Mouse (Mus musculus) lung, embryonic 14.5 days (tissue): ENCODE results near the gene Mrps24. TPM values are rescaled to one million over a fixed set of nuclear protein-coding genes. Genes with fewer than 3 reads are reported as not detected.

Source experiments
- ATAC-seq: fragments of 200-750 bp; cut with Nextera tagmentation; 2 replicates; pipeline ENCODE4 v1.8.0; 2017; ENCODE audit warnings: mild to moderate bottlenecking, moderate TSS enrichment, moderate library complexity; ENCODE audit not compliant: insufficient read depth
- DNase-seq: peaks from one replicate; pipeline ENCODE4 v3.0.0-alpha.2; 2015
- H3K27ac ChIP-seq: fragments of 300-500 bp; sonication (generic); 2 replicates; pipeline ENCODE4 v1.5.1; 2014; ENCODE audit warnings: low read depth, mild to moderate bottlenecking, moderate library complexity
- H3K27me3 ChIP-seq: fragments of 300-500 bp; sonication (generic); 2 replicates; pipeline ENCODE4 v1.6.1; 2014; ENCODE audit warnings: low read length, control low read depth; ENCODE audit not compliant: insufficient read depth
- H3K36me3 ChIP-seq: fragments of 300-500 bp; sonication (generic); 2 replicates; pipeline ENCODE4 v1.6.1; 2014; ENCODE audit warnings: control low read depth; ENCODE audit not compliant: insufficient read depth
- H3K4me1 ChIP-seq: fragments of 300-500 bp; sonication (generic); 2 replicates; pipeline ENCODE4 v1.6.1; 2014; ENCODE audit warnings: antibody characterized with exemption, control low read depth; ENCODE audit not compliant: insufficient read depth
- H3K4me2 ChIP-seq: fragments of 300-500 bp; sonication (generic); 2 replicates; pipeline ENCODE4 v1.6.1; 2014; ENCODE audit warnings: mild to moderate bottlenecking
- H3K4me3 ChIP-seq: fragments of 300-500 bp; sonication (generic); 2 replicates; pipeline ENCODE4 v1.5.1; 2014; ENCODE audit warnings: low read depth, low read length
- H3K9ac ChIP-seq: fragments of 300-500 bp; sonication (generic); 2 replicates; pipeline ENCODE4 v1.6.1; 2014
- H3K9me3 ChIP-seq: fragments of 300-500 bp; sonication (generic); 2 replicates; pipeline ENCODE4 v1.6.1; 2016; ENCODE audit warnings: low read depth, low read length, control low read depth
- CTCF ChIP-seq: IDR thresholded peaks from 2 replicates; pipeline ENCODE4 v1.5.1; 2016; ENCODE audit warnings: antibody characterized with exemption, low read depth
- WGBS: fragments of 180-500 bp; shearing (Covaris S2); extraction: QIAGEN DNeasy Blood & Tissue Kit; methylation state at CpG from one replicate; pipeline ENCODE4 v1.1.7; 2014; 5-methylcytosine and 5-hydroxymethylcytosine counted together
- polyA plus RNA-seq: library from polyadenylated mRNA; unstranded; fragments of >200 nt; fragmentation: Nextera tagmentation; extraction: Ambion mirVana; gene quantifications from 2 replicates; pipeline ENCODE4 v1.2.1, GENCODE M21; 2014

The Mrps24 gene
- polyA plus RNA-seq, 1 experiment from 2014 or later: 208 TPM

DNA sequence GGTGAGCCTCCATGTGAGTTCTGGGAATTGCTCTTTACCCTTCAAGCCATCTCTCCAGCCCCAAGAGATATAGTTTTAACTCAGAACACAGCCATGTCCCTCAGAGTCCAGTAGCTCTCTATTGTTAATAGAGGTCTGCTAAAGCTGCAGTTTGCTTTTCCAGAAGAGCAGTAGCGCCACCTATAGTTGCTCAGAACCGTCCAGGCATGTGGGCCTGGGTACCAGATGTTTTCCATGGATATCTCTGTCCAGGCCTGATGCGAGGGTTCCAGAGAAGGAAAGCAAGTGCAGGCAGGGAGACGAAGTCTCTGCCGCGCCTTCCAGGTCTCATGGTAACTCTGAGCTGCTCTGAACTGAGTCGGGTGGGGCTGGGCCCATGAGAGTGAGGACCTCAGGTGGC, 23.7 kb downstream of the Mrps24 start:
- Histone ChIP-seq H3K27me3 (no peaks in the 10 kb centered on the region), H3K4me2 (no peak overlapping the region), H3K27ac (no peak overlapping the region), H3K9ac (no peak overlapping the region), H3K4me1 (no peaks in the 10 kb centered on the region), H3K9me3 (no peaks in the 10 kb centered on the region), H3K4me3 (no peak overlapping the region), H3K36me3 (no peaks in the 10 kb centered on the region)
- 23% methylated on average over 7 of the region's 7 CpGs for WGBS
- no peak for ATAC-seq
- DNase-seq: peak; percentile 77
- peak; percentile 67 for TF ChIP-seq CTCF

GRCm38 (mm10) chr11:5684283-5684682, 31.2 kb downstream of the Mrps24 start:
- Histone ChIP-seq H3K36me3 (no peaks in the 10 kb centered on the region), H3K27ac (no peak overlapping the region), H3K27me3 (no peaks in the 10 kb centered on the region), H3K9me3 (no peaks in the 10 kb centered on the region), H3K4me1 (no peaks in the 10 kb centered on the region), H3K4me3 (no peak overlapping the region), H3K4me2 (no peak overlapping the region), H3K9ac (no peak overlapping the region)
- WGBS: 18% methylated on average over 7 of the region's 7 CpGs
- DNase-seq: no peak
- ATAC-seq: no peak
- peak; percentile 10; the same call in 1 of the 2 replicates for TF ChIP-seq CTCF

GRCm38 (mm10) chr11:5682541-5682940, 32.9 kb downstream of the Mrps24 start:
- Histone ChIP-seq H3K9me3 (no peaks in the 10 kb centered on the region), H3K36me3 (no peaks in the 10 kb centered on the region), H3K4me2 (no peak overlapping the region), H3K4me3 (no peak overlapping the region), H3K9ac (no peak overlapping the region), H3K27ac (no peak overlapping the region), H3K27me3 (no peaks in the 10 kb centered on the region), H3K4me1 (no peaks in the 10 kb centered on the region)
- ATAC-seq: no peak
- no peak for DNase-seq
- 49% methylated on average over 6 of the region's 6 CpGs for WGBS
- no peak for TF ChIP-seq CTCF

Other genes starting within 250 kb of the Mrps24 start
- gene Xbp1, start 195.0 kb downstream of the Mrps24 start, polyA plus RNA-seq: 180 and 193 TPM in 2 replicates
- gene Ccdc117, start 173.5 kb downstream of the Mrps24 start, polyA plus RNA-seq: 22.4 and 24.9 TPM in 2 replicates
- gene Ankrd36, start 146.0 kb downstream of the Mrps24 start, polyA plus RNA-seq: not detected in 2 replicates
- 18.3 and 20.1 TPM in 2 replicates for gene Urgcp, start 46.7 kb upstream of the Mrps24 start, polyA plus RNA-seq
- 106 and 114 TPM in 2 replicates for gene Dbnl, start 72.8 kb upstream of the Mrps24 start, polyA plus RNA-seq
- gene Pgam2, start 88.1 kb upstream of the Mrps24 start, polyA plus RNA-seq: 1.6 and 19.6 TPM in 2 replicates
- 6.8 and 7.7 TPM in 2 replicates for gene Polm, start 122.3 kb upstream of the Mrps24 start, polyA plus RNA-seq
- gene Aebp1, start 146.3 kb upstream of the Mrps24 start, polyA plus RNA-seq: 30.8 and 32.5 TPM in 2 replicates
- 148 and 156 TPM in 2 replicates for gene Pold2, start 162.6 kb upstream of the Mrps24 start, polyA plus RNA-seq
- 21.4 and 344 TPM in 2 replicates for gene Myl7, start 183.1 kb upstream of the Mrps24 start, polyA plus RNA-seq
- 0.84 and 1.9 TPM in 2 replicates for gene Gck, start 234.4 kb upstream of the Mrps24 start, polyA plus RNA-seq
- gene Ykt6, start 240.0 kb upstream of the Mrps24 start, polyA plus RNA-seq: 25.0 and 26.1 TPM in 2 replicates